In genomic region chr6:86820690-86821089, GRCm38 (mm10) we compare ENCODE assay signal across 10 mouse cellular contexts. TPM values are rescaled to one million over a fixed set of nuclear protein-coding genes. Genes with fewer than 3 reads are reported as not detected.
DNase-seq lines count a peak whose midpoint lies in the region; ATAC-seq and TF ChIP-seq lines count a peak whose summit lies in the region.
"Had no signal": no experiment of that assay in that cellular context is flagged by ENCODE, and none has a peak within 500 bp of the region (broad histone marks: within the 10 kb centered on the region; RNA-seq: fewer than 3 reads in every experiment).

No protein-coding gene starts in this region.

- H3K27me3 ChIP-seq in hindbrain, postnatal 0 days (ENCODE audit: insufficient read depth, low read length) = no peaks in the 10 kb centered on the region
- H3K27me3 ChIP-seq in hindbrain, embryonic 16.5 days (replicated peaks; ENCODE audit: control insufficient read depth, insufficient read depth, low read length) = no peaks in the 10 kb centered on the region
- H3K27me3 ChIP-seq in ES-Bruce4 (ENCODE audit: control insufficient read depth, insufficient read depth, low read length, poor library complexity, severe bottlenecking) = no peaks in the 10 kb centered on the region

- H3K4me1 ChIP-seq in hindbrain, postnatal 0 days (ENCODE audit: insufficient read depth, low read length) = no peaks in the 10 kb centered on the region
- no peaks in the 10 kb centered on the region; the same call in 1 of the 2 replicates for H3K4me1 ChIP-seq in hindbrain, embryonic 16.5 days (ENCODE audit: control insufficient read depth, insufficient read depth, low read depth, low read length)
- H3K4me1 ChIP-seq in ES-Bruce4 (ENCODE audit: control insufficient read depth, insufficient read depth, low read length) = no peaks in the 10 kb centered on the region

- no peak overlapping the region for H3K4me2 ChIP-seq in hindbrain, postnatal 0 days (ENCODE audit: low read depth, low read length)
- no peak overlapping the region for H3K4me2 ChIP-seq in hindbrain, embryonic 16.5 days (ENCODE audit: low read length)
- H3K4me2 ChIP-seq: lung, embryonic 15.5 days had no signal

- peak; percentile 64 for TF ChIP-seq CTCF in hindbrain, postnatal 0 days (IDR thresholded peaks at IDR 0.05; ENCODE audit: low read depth)
- peak; percentile 10 for TF ChIP-seq CTCF in ES-Bruce4 (IDR thresholded peaks at IDR 0.05; ENCODE audit: low read depth, low read length)

- peak; percentile 51 for DNase-seq in hindbrain, postnatal 0 days (ENCODE audit: low spot score)
- peak; percentile 20 to 46 for DNase-seq in cerebellum, postnatal 10 days
- peak; percentile 50 for DNase-seq in retina, embryonic 14.5 days (ENCODE audit: low spot score)
- no peak for DNase-seq in right cerebral cortex, postnatal 14 days
- DNase-seq in layer of hippocampus, postnatal 25 days (ENCODE audit: extremely low spot score in 1 of 2, low spot score in 1 of 2) = no peak
- no peak for DNase-seq in ovary, postnatal 36 days (ENCODE audit: low spot score)

- H3K9ac ChIP-seq in hindbrain, postnatal 0 days (replicated peaks; ENCODE audit: low read length) = no peak overlapping the region
- no peak overlapping the region for H3K9ac ChIP-seq in hindbrain, embryonic 16.5 days (ENCODE audit: low read depth, low read length)
- no peak overlapping the region for H3K9ac ChIP-seq in ES-Bruce4 (ENCODE audit: low read depth, poor library complexity, severe bottlenecking)
- H3K9ac ChIP-seq: lung, embryonic 15.5 days had no signal

- H3K27ac ChIP-seq in hindbrain, postnatal 0 days = no peak overlapping the region
- H3K27ac ChIP-seq in hindbrain, embryonic 16.5 days (ENCODE audit: low read depth, low read length) = no peak overlapping the region
- no peak overlapping the region for H3K27ac ChIP-seq in ES-Bruce4 (ENCODE audit: insufficient read depth, low read length)
- H3K27ac ChIP-seq: lung, embryonic 15.5 days had no signal

- TF ChIP-seq POLR2A in ES-Bruce4 (IDR thresholded peaks at IDR 0.05; ENCODE audit: insufficient read depth, low read length) = no peak

- no peaks in the 10 kb centered on the region for H3K36me3 ChIP-seq in hindbrain, postnatal 0 days (ENCODE audit: insufficient read depth, low read length)
- H3K36me3 ChIP-seq in hindbrain, embryonic 16.5 days (ENCODE audit: control insufficient read depth, insufficient read depth, low read length) = no peaks in the 10 kb centered on the region
- no peaks in the 10 kb centered on the region for H3K36me3 ChIP-seq in ES-Bruce4 (ENCODE audit: control insufficient read depth, insufficient read depth, low read length, poor library complexity, severe bottlenecking)
- H3K36me3 ChIP-seq: lung, embryonic 15.5 days had no signal

- ATAC-seq in hindbrain, postnatal 0 days = no peak
- ATAC-seq in hindbrain, embryonic 16.5 days = no peak
- ATAC-seq: intestine, embryonic 16.5 days had no signal

- H3K9me3 ChIP-seq in hindbrain, postnatal 0 days (ENCODE audit: low read length) = no peaks in the 10 kb centered on the region
- no peaks in the 10 kb centered on the region for H3K9me3 ChIP-seq in hindbrain, embryonic 16.5 days (ENCODE audit: control insufficient read depth, low read length)
- H3K9me3 ChIP-seq in ES-Bruce4 (replicated peaks; ENCODE audit: control insufficient read depth, insufficient read depth, low read length, poor library complexity, severe bottlenecking) = no peaks in the 10 kb centered on the region
- H3K9me3 ChIP-seq: lung, embryonic 15.5 days had no signal

- no peak for TF ChIP-seq EP300 in ES-Bruce4 (IDR thresholded peaks at IDR 0.05; ENCODE audit: insufficient read depth, low read depth, low read length)

- no peak overlapping the region for H3K4me3 ChIP-seq in hindbrain, postnatal 0 days (ENCODE audit: low read length)
- no peak overlapping the region for H3K4me3 ChIP-seq in hindbrain, embryonic 16.5 days (ENCODE audit: low read length)
- no peak overlapping the region for H3K4me3 ChIP-seq in ES-Bruce4 (ENCODE audit: low read depth, low read length)
- H3K4me3 ChIP-seq: lung, embryonic 15.5 days had no signal

- 60% methylated on average over 7 of the region's 7 CpGs for WGBS in hindbrain, postnatal 0 days
- 66% methylated on average over 7 of the region's 7 CpGs for WGBS in hindbrain, embryonic 16.5 days

RNA-seq across cellular contexts. Expression of gene Anxa4, which starts 27.3 kb away (rescaled TPM):
- total RNA-seq in hindbrain, postnatal 0 days (2014; rRNA removed) = 2.1 and 4.2 TPM in 2 replicates
- polyA plus RNA-seq in hindbrain, postnatal 0 days (2015; fragmentation: Nextera tagmentation; extraction: Ambion mirVana) = 6.4 and 6.8 TPM in 2 replicates
- polyA plus RNA-seq in hindbrain, embryonic 16.5 days (2015; fragmentation: Nextera tagmentation; extraction: Ambion mirVana) = 6.3 and 7.4 TPM in 2 replicates
- polyA plus RNA-seq in ES-Bruce4 (2011; ENCODE audit: insufficient read depth, insufficient read length, low read depth, missing spikeins) = 36.7 and 37.8 TPM in 2 replicates
- 1 to 10 TPM; 4.8 to 6.2 TPM for total RNA-seq in layer of hippocampus, postnatal 25 days (2021)

RNA-seq across cellular contexts. Expression of gene Aak1, which starts 28.6 kb away (rescaled TPM):
- 77.8 and 80.8 TPM in 2 replicates for total RNA-seq in hindbrain, postnatal 0 days (2014; rRNA removed)
- polyA plus RNA-seq in hindbrain, postnatal 0 days (2015; fragmentation: Nextera tagmentation; extraction: Ambion mirVana) = 27.0 and 32.6 TPM in 2 replicates
- 39.1 and 40.2 TPM in 2 replicates for polyA plus RNA-seq in hindbrain, embryonic 16.5 days (2015; fragmentation: Nextera tagmentation; extraction: Ambion mirVana)
- polyA plus RNA-seq in ES-Bruce4 (2011; ENCODE audit: insufficient read depth, insufficient read length, low read depth, missing spikeins) = 31.1 and 38.2 TPM in 2 replicates
- total RNA-seq in layer of hippocampus, postnatal 25 days (2021) = 100 to 1,000 TPM; 399 to 433 TPM

Comparison
In these comparisons a context has a peak if more than half of its experiments do, and no peak if none do; other contexts are left out.
1. DNase-seq: peak in hindbrain, postnatal 0 days (single experiment), cerebellum, postnatal 10 days (2 of 2) and retina, embryonic 14.5 days (single experiment); none in right cerebral cortex, postnatal 14 days (single experiment), layer of hippocampus, postnatal 25 days (0 of 2) and ovary, postnatal 36 days (single experiment).